11 mouse cellular contexts compared by ENCODE assay signal in genomic region chr19:10148555-10148954, GRCm38 (mm10). TPM values are rescaled to one million over a fixed set of nuclear protein-coding genes. Genes with fewer than 3 reads are reported as not detected.
DNase-seq lines count a peak whose midpoint lies in the region; ATAC-seq and TF ChIP-seq lines count a peak whose summit lies in the region.
"Had no signal": no experiment of that assay in that cellular context is flagged by ENCODE, and none has a peak within 500 bp of the region (broad histone marks: within the 10 kb centered on the region; RNA-seq: fewer than 3 reads in every experiment).

No protein-coding gene starts in this region.

- H3K27me3 ChIP-seq in heart, embryonic 11.5 days (ENCODE audit: control insufficient read depth, insufficient read depth, low read length) = no peaks in the 10 kb centered on the region
- no peaks in the 10 kb centered on the region for H3K27me3 ChIP-seq in heart, embryonic 13.5 days (replicated peaks)
- no peaks in the 10 kb centered on the region for H3K27me3 ChIP-seq in stomach, postnatal 0 days (ENCODE audit: control insufficient read depth, insufficient read depth, low read length)
- H3K27me3 ChIP-seq: forebrain, embryonic 13.5 days; limb, embryonic 15.5 days had no signal

- no peaks in the 10 kb centered on the region for H3K9me3 ChIP-seq in heart, embryonic 11.5 days (replicated peaks; ENCODE audit: control insufficient read depth, low read length)
- H3K9me3 ChIP-seq in heart, embryonic 13.5 days = no peaks in the 10 kb centered on the region
- no peaks in the 10 kb centered on the region; the same call in 1 of the 2 replicates for H3K9me3 ChIP-seq in stomach, postnatal 0 days (ENCODE audit: control insufficient read depth, low read length)
- H3K9me3 ChIP-seq: forebrain, embryonic 13.5 days; limb, embryonic 15.5 days had no signal

- H3K9ac ChIP-seq in heart, embryonic 11.5 days (ENCODE audit: low read depth, low read length) = no peak overlapping the region
- no peak overlapping the region for H3K9ac ChIP-seq in heart, embryonic 13.5 days
- no peak overlapping the region for H3K9ac ChIP-seq in stomach, postnatal 0 days (ENCODE audit: low read length)
- H3K9ac ChIP-seq: forebrain, embryonic 13.5 days; limb, embryonic 15.5 days had no signal

- no peak overlapping the region for H3K27ac ChIP-seq in heart, embryonic 11.5 days (ENCODE audit: low read depth, low read length)
- H3K27ac ChIP-seq in heart, embryonic 13.5 days (replicated peaks) = peak overlapping the region; percentile 24; the same call in 1 of the 2 replicates
- 0 out of 2 replicates have a peak overlapping the region, but pooled peaks have one; percentile 45 for H3K27ac ChIP-seq in stomach, postnatal 0 days (replicated peaks)
- H3K27ac ChIP-seq: forebrain, embryonic 13.5 days; limb, embryonic 15.5 days had no signal

- no peak for ATAC-seq in heart, embryonic 11.5 days (replicated peaks; ENCODE audit: insufficient number of reproducible peaks, low FRiP score, low TSS enrichment)
- ATAC-seq in heart, embryonic 13.5 days (ENCODE audit: extremely low read depth, insufficient number of reproducible peaks, low FRiP score, low TSS enrichment) = no peak
- peak; percentile 49; the same call in 1 of the 2 replicates for ATAC-seq in stomach, postnatal 0 days (ENCODE audit: low FRiP score, low TSS enrichment)
- ATAC-seq: forebrain, embryonic 13.5 days; inflammation-experienced regulatory T-cells, adult 6 months had no signal

- H3K4me2 ChIP-seq in heart, embryonic 11.5 days = no peak overlapping the region
- H3K4me2 ChIP-seq in heart, embryonic 13.5 days = no peak overlapping the region; the same call in 1 of the 2 replicates
- H3K4me2 ChIP-seq in stomach, postnatal 0 days (replicated peaks; ENCODE audit: low read depth) = no peak overlapping the region
- H3K4me2 ChIP-seq: forebrain, embryonic 13.5 days; limb, embryonic 15.5 days had no signal

- H3K36me3 ChIP-seq in heart, embryonic 11.5 days (ENCODE audit: control insufficient read depth, insufficient read depth, low read length) = no peaks in the 10 kb centered on the region
- no peaks in the 10 kb centered on the region for H3K36me3 ChIP-seq in heart, embryonic 13.5 days
- no peaks in the 10 kb centered on the region for H3K36me3 ChIP-seq in stomach, postnatal 0 days (ENCODE audit: control insufficient read depth, insufficient read depth, low read length)
- H3K36me3 ChIP-seq: limb, embryonic 15.5 days had no signal

- DNase-seq in heart, adult 11 months = peak; percentile 94
- DNase-seq in right cerebral cortex, adult 18-20 months = peak; percentile 12
- no peak for DNase-seq in right cerebral cortex, adult 2 months (ENCODE audit: low spot score in 2 of 2)
- no peak for DNase-seq in stomach, postnatal 0 days (ENCODE audit: low spot score)
- no peak for DNase-seq in retina, embryonic 14.5 days (ENCODE audit: low spot score)
- DNase-seq in lung, postnatal 14 days = no peak

- 74% methylated on average over 6 of the region's 6 CpGs for WGBS in heart, embryonic 11.5 days (ENCODE audit: insufficient replicate concordance)
- WGBS in heart, embryonic 13.5 days = 66% methylated on average over 6 of the region's 6 CpGs
- 62% methylated on average over 6 of the region's 6 CpGs for WGBS in stomach, postnatal 0 days

- H3K4me3 ChIP-seq in heart, embryonic 11.5 days (ENCODE audit: low read depth, low read length) = no peak overlapping the region
- no peak overlapping the region for H3K4me3 ChIP-seq in heart, embryonic 13.5 days
- no peak overlapping the region for H3K4me3 ChIP-seq in stomach, postnatal 0 days (ENCODE audit: low read depth, low read length)
- H3K4me3 ChIP-seq: forebrain, embryonic 13.5 days; limb, embryonic 15.5 days had no signal

- TF ChIP-seq CTCF in stomach, postnatal 0 days (IDR thresholded peaks at IDR 0.05; ENCODE audit: low read depth) = no peak

- no peaks in the 10 kb centered on the region for H3K4me1 ChIP-seq in heart, embryonic 11.5 days (ENCODE audit: control insufficient read depth, insufficient read depth, low read length)
- H3K4me1 ChIP-seq in heart, embryonic 13.5 days = 0 out of 2 replicates have a peak, but pooled peaks cover 9% of the 10 kb centered on the region
- H3K4me1 ChIP-seq in stomach, postnatal 0 days (replicated peaks; ENCODE audit: control insufficient read depth, insufficient read depth) = no peaks in the 10 kb centered on the region
- H3K4me1 ChIP-seq: forebrain, embryonic 13.5 days; limb, embryonic 15.5 days had no signal

- no peak for TF ChIP-seq EP300 in stomach, postnatal 0 days (optimal IDR thresholded peaks at IDR 0.05)

RNA-seq across cellular contexts. Expression of gene Fads1, which starts 34.1 kb away (rescaled TPM):
- polyA plus RNA-seq in heart, embryonic 11.5 days (2014; fragmentation: Nextera tagmentation; extraction: Ambion mirVana) = 64.6 and 65.8 TPM in 2 replicates
- polyA plus RNA-seq in heart, embryonic 13.5 days (2015; fragmentation: Nextera tagmentation; extraction: Ambion mirVana) = 54.8 and 58.9 TPM in 2 replicates
- 36.3 TPM in 2 replicates for polyA plus RNA-seq in stomach, postnatal 0 days (2015; fragmentation: Nextera tagmentation; extraction: Ambion mirVana)

RNA-seq across cellular contexts. Expression of gene Fads2, which starts 47.0 kb away (rescaled TPM):
- 27.1 and 31.1 TPM in 2 replicates for polyA plus RNA-seq in heart, embryonic 11.5 days (2014; fragmentation: Nextera tagmentation; extraction: Ambion mirVana)
- polyA plus RNA-seq in heart, embryonic 13.5 days (2015; fragmentation: Nextera tagmentation; extraction: Ambion mirVana) = 47.1 and 50.3 TPM in 2 replicates
- 34.6 and 35.3 TPM in 2 replicates for polyA plus RNA-seq in stomach, postnatal 0 days (2015; fragmentation: Nextera tagmentation; extraction: Ambion mirVana)

RNA-seq across cellular contexts. Expression of gene Tmem258, which starts 55.3 kb away (rescaled TPM):
- polyA plus RNA-seq in heart, embryonic 11.5 days (2014; fragmentation: Nextera tagmentation; extraction: Ambion mirVana) = 412 and 418 TPM in 2 replicates
- polyA plus RNA-seq in heart, embryonic 13.5 days (2015; fragmentation: Nextera tagmentation; extraction: Ambion mirVana) = 399 and 448 TPM in 2 replicates
- 330 and 370 TPM in 2 replicates for polyA plus RNA-seq in stomach, postnatal 0 days (2015; fragmentation: Nextera tagmentation; extraction: Ambion mirVana)

RNA-seq across cellular contexts. Expression of gene Fen1, which starts 55.4 kb away (rescaled TPM):
- polyA plus RNA-seq in heart, embryonic 11.5 days (2014; fragmentation: Nextera tagmentation; extraction: Ambion mirVana) = 59.3 and 70.9 TPM in 2 replicates
- 49.0 and 56.8 TPM in 2 replicates for polyA plus RNA-seq in heart, embryonic 13.5 days (2015; fragmentation: Nextera tagmentation; extraction: Ambion mirVana)
- 27.8 and 29.2 TPM in 2 replicates for polyA plus RNA-seq in stomach, postnatal 0 days (2015; fragmentation: Nextera tagmentation; extraction: Ambion mirVana)

Comparison
In these comparisons a context has a peak if more than half of its experiments do, and no peak if none do; other contexts are left out.
1. DNase-seq: peak in heart, adult 11 months (single experiment) and right cerebral cortex, adult 18-20 months (single experiment); none in right cerebral cortex, adult 2 months (0 of 2), stomach, postnatal 0 days (single experiment), retina, embryonic 14.5 days (single experiment) and lung, postnatal 14 days (single experiment).